Mouse (Mus musculus) heart, adult 8-10 months (tissue): ENCODE results near the gene Tcea2. TPM values are rescaled to one million over a fixed set of nuclear protein-coding genes. Genes with fewer than 3 reads are reported as not detected.
A peak's percentile ranks its signal among the peaks of the same experiment; 100 is the strongest.

Experiments
- DNase-seq: peaks from one replicate; pipeline ENCODE4 v3.0.0; 2022; ENCODE audit warnings: low spot score
- total RNA-seq, 4 experiments: library from RNA; stranded (reverse); gene quantifications; 2 replicates each; pipeline ENCODE4 v1.2.4; 2022

The Tcea2 gene
- 1 to 10 TPM; 5.3 to 8.0 (median 7.2) TPM for total RNA-seq

GRCm38 (mm10) chr2:181679951-181680715, at the start of gene Tcea2:
Tcea2 (plus strand) TSS chr2:181680310.
- peak; percentile 63 for DNase-seq

GRCm38 (mm10) chr2:181632624-181633023, 47.5 kb upstream of the Tcea2 start:
- no peak for DNase-seq

GRCm38 (mm10) chr2:181635865-181636264, 44.2 kb upstream of the Tcea2 start:
- DNase-seq: no peak

GRCm38 (mm10) chr2:181644361-181644760, 35.7 kb upstream of the Tcea2 start:
- DNase-seq: peak; percentile 36

DNA sequence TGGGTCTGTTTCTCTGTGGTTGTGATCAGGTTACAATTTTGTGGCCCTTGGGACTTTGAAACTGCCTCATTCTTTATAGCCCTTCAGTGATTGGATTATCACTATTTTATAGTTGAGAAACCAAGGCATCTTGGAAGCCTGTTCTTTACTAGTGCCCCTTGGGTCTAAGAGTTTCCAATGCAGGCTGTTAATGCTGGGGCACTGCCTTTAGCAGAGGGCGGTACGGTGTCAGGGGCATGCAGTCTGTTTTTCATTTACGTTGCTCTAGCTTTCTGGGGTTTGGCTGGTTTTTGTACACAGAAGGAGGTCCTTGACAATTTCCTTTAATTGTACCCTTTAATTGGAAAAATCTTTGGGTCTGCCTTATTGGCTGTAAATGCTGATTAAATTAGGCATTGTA, 34.4 kb upstream of the Tcea2 start:
- no peak for DNase-seq

GRCm38 (mm10) chr2:181646626-181647472, 33.3 kb upstream of the Tcea2 start:
- DNase-seq: no peak

- DNase-seq: no peak
Measured at GRCm38 (mm10) chr2:181648926-181649325, 31.2 kb upstream of the Tcea2 start.

DNA sequence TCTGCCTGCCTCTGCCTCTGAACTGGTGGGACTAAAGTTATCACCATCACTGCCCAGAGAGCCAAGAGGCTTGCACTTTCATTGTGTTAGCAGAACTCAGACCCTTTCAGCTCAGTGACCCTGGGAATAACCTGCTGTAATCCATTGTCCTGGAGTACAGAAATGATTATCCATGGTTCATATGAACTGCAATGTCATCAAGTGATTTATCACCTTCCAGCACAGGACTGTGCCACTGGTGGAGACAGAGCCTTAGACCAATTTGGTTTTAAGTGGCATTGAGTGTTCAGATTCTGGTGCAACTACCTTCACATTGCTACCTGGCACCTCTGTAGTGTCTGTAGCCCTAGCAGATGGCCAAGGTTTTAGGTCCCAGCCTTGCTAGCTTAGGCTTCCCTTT, 27.0 kb upstream of the Tcea2 start:
- no peak for DNase-seq

GRCm38 (mm10) chr2:181653523-181653922, 26.6 kb upstream of the Tcea2 start:
- DNase-seq: no peak

DNA sequence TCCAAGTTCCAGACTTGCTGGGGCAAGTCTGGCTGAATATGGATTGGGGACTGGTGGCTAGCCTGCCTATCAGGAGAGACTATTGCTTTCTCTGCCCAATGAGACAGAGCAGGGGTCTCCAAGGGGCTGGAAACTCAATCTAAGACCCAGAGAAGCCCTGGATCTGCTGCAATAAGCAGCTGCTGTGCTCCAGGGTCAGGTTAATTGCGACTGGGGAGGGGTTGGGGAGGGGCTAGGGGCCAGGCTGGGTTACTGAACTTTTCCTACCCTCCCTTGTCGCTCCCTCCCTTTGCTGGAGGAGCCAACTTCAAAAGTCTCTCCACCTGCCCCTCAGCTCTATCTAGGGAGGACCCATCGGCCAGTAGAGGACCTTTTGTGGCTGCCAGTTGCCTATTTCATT, 23.4 kb upstream of the Tcea2 start, which contains the start of gene Gm29797:
Gene Gm29797, plus strand, starts transcription at position 301 of the 400 bp plus-strand sequence.
- no peak for DNase-seq

- DNase-seq: no peak
Measured at GRCm38 (mm10) chr2:181657441-181657840, 22.7 kb upstream of the Tcea2 start.

DNA sequence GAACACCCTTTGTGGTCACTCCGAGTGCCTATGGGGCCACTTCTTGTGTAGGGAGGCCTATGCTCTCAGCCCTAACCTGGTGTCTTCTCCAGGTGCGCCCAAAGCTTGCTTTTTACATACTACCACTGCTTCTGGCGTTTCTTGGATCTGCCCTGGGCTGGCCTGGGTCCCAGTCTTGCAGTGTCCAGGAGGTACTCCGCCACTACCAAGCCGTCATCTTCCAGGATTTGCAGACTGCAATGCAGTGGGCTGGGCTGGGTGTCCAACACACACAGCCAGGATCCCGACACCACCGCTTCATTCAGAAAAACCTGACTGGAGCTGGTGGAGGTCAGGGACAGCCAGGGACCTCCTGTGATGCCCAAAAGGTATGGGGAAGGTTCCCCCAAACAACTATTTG, 21.6 kb upstream of the Tcea2 start:
- no peak for DNase-seq

GRCm38 (mm10) chr2:181658930-181659555, 21.1 kb upstream of the Tcea2 start:
- peak; percentile 75 for DNase-seq

- DNase-seq: peak; percentile 94
Measured at GRCm38 (mm10) chr2:181659609-181660055, 20.5 kb upstream of the Tcea2 start.

- peak; percentile 65 for DNase-seq
Measured at GRCm38 (mm10) chr2:181662620-181663297, 17.4 kb upstream of the Tcea2 start.

DNA sequence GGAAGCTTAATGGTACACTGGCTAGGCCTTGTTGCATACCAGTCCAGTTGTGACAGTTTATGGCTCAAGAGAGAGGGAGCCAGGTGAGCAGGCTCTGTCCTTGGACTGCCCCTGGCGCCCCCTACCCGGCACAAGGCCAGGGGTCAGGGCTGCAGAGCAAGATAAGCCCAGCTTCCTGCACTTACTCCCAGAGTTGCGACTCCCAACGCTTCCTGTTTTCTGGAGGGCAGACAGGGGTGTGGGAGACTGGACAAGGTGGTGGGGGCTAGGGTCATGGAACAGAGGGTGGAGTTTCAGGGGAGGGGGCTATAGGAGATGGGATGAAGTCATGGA, 16.8 kb upstream of the Tcea2 start:
- DNase-seq: peak; percentile 83

- DNase-seq: no peak
Measured at GRCm38 (mm10) chr2:181670285-181670912, 9.7 kb upstream of the Tcea2 start.

GRCm38 (mm10) chr2:181670913-181671311, 9.2 kb upstream of the Tcea2 start:
- no peak for DNase-seq

DNA sequence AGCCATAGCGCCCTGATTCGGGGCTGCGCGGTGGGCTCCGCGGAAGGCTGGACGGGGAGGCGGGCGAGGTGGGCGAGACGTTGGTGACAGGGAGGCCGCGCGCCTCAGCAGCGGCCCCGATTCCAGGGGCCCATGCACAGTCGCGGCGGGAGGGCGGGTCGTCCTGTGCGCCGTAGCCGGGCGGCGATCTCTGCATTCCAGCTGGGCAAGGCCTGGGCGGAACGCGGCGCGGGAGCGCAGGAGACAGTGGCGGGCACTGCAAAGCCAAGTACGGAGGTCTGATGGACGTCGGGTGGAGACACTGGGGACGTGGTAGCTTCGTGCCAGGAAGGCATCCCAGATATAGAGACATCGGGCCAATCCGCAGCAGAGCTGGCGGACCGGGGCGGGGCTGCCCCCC, 8.8 kb upstream of the Tcea2 start, which contains the start of gene Sox18:
Gene Sox18, minus strand, starts transcription at position 315 of the 400 bp plus-strand sequence.
- DNase-seq: peak; percentile 85

- no peak for DNase-seq
Measured at GRCm38 (mm10) chr2:181671984-181672383, 8.1 kb upstream of the Tcea2 start.

GRCm38 (mm10) chr2:181673501-181673900, 6.6 kb upstream of the Tcea2 start:
- no peak for DNase-seq
